ENCODE assay signal across 1 mouse cellular context in the genomic region with DNA sequence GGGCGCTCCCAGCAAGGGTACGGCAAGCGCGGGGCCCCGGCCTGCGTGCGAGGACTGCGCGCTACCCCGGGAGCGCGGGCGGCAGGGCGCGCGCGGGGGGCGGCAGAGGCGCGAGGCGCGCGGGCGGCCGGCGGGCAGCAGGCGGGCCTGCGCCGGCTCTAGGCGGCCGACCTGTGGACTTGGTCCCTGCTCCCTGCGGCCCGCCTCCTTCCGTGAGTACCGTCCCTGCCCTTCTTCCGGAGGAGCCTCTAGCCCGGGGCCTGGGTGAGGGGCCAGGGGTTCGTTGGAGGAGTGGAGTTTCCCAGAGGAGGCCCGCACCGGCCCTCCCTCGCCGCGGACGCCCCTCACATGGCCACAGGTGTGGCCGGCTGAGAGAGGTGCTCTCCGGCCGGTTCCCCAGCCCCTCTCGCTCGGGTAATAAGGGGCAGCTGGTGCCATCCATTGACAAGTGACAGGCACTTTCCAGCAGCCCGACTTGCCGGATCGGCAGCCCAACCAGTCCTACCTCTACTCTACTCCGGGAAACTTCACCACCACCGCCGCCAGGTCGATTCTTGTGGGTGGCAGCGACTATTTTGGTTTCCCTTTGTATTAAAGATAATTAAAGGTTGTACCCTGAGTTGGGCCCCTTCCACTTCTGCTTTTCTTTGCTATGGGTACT.
TF ChIP-seq lines count a peak whose summit lies in the region.

No protein-coding gene starts in this region.

TF ChIP-seq in CH12.LX, 34 proteins besides CTCF, POLR2A, EP300 and RAD21 (continued from another document):
- TF ChIP-seq ELF1 (IDR thresholded peaks at IDR 0.05; ENCODE audit: low read depth, low read length) (no peak), MYC (IDR thresholded peaks at IDR 0.05; ENCODE audit: low read depth, low read length) (no peak), JUN (IDR thresholded peaks at IDR 0.05; ENCODE audit: insufficient read depth, low read depth, low read length) (no peak), ZC3H11A (IDR thresholded peaks at IDR 0.05; ENCODE audit: low read depth, low read length) (no peak)
TF ChIP-seq in CH12.LX: peak in this region for 0.
